Mouse (Mus musculus): ENCODE measurements at regions not wholly inside any gene's neighbourhood (a gene's known extent, or its start where the extent isn't known, plus 50 kb on each side); places are given as distances from the start of the nearest gene placed in this dataset.

DNA sequence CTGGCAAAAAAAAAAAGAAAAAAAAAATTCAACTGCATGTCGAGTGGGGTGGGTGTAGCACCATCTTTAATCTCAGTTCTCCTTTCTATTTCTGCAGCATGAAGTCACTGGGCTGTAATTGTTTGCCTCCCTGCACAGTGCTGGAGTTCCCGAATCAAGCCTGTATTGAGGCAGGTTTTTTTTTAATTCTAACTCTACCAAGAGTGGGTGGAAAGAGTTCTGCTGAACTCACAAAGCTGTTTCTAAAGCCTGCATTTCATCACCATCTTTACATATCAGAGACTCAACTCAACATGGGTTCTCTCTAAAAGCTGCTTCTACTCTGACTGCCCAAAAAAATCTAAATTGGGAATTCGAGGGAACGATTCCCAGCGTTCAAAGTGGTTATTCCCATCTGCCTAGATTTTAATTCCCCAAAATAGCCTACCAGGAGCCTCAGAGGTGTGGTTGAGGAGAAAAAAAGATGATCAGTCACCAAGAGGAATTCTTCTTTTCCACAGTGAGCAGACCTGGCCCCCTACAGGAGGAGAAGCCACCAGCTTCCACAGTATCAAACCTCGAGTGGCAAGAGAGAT lies 160.4 kb upstream of the Cdh5 start:
- in situ Hi-C loops (cut with MboI, MseI): no loop called here

DNA sequence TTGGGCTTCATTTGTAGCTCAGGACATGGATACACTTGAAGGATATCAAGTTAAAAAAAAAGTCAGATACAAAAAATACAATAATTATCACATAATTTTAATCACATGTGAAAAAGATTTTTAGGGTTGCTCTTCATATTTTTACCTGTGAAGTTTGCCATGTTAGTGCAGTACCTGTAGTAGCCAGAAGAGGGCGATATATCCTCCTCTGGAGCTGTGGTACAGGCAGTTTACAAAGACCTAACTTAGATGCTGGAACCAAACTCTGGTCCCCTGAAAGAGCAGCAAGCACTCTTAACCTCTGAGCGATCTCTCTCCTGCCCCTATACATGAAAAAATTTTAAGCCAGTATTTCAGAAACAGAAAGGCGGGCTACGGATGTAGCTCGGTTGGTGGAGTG lies 153.0 kb upstream of the Cdh5 start:
- in situ Hi-C loops (cut with MboI, MseI): no loop called here

DNA sequence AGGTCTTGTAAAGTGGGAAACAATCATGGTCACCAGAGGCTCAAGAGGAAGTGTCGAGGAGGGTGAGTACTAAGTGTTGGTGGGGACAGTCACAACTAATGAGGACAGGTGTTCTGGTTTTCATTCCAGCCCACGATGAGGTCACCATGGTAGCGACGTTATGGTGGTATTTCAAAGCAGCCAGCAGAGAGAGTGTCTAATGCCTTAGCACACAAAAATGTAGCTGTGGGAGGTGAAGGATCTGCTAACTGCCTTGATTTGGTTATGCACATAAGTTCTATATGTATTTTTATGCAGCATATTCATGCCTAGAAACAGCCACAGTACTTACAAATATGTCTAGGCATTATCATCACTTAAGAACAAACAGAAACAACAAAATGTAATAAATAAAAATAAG lies 151.0 kb upstream of the Cdh5 start:
- in situ Hi-C loops (cut with MboI, MseI): loop anchor here (25.0 kb wide), 1 partner anchor 812 kb away; no protein-coding TSS in a partner anchor

DNA sequence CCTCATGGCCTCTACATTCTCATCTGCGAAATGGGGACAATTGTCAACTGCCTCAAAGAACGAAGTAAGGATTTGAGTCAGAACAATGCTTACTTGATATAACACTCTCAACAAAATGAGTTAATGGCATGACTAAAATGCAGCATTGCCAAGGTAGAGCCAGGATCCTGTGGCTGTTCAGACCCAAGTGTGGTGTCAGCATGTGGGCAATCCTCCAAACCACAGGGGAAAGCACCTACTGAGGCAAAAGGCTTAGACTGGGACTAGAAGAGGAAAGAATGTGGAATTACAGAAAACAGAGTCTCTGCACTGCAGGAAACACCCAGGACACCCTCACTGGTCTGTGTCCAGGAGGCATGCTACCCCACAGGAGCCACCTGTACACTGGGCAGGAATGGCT lies 147.8 kb upstream of the Cdh5 start:
- in situ Hi-C loops (cut with MboI, MseI): loop anchor here (25.0 kb wide), 1 partner anchor 809 kb away; no protein-coding TSS in a partner anchor

DNA sequence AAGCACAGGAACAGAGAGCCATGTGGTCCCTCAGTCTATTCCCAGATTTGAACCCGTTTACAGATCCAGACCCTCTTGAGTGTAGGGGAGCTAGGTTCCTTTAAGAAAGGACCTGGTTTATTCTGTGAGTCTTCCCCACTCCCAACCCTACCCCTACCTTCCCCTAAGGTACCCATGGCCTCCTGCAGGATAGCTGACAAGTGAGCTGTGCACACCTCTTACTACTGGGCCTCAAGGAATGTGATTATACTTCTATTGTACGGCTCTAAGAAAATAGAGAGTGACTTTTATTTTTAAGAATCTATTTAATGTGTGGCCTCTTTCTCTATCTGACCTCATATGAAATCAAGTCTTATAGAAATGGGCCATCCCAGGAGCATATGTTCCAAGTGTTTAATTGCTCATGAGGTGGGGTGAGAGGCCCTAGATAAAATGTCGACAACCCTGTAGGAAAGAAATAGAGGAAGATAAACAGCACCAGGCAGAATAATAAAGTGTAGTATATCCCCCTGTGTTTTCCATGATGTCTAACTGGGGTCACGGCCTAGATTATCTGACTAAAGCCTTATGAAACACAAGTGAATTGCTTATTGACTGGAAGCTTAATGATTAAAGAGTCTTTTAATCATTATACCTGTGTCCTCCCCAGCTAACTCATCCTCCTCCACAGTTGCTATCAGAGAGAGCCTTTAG lies 145.7 kb upstream of the Cdh5 start:
- in situ Hi-C loops (cut with MboI, MseI): loop anchor here (25.0 kb wide), 1 partner anchor 807 kb away; no protein-coding TSS in a partner anchor

DNA sequence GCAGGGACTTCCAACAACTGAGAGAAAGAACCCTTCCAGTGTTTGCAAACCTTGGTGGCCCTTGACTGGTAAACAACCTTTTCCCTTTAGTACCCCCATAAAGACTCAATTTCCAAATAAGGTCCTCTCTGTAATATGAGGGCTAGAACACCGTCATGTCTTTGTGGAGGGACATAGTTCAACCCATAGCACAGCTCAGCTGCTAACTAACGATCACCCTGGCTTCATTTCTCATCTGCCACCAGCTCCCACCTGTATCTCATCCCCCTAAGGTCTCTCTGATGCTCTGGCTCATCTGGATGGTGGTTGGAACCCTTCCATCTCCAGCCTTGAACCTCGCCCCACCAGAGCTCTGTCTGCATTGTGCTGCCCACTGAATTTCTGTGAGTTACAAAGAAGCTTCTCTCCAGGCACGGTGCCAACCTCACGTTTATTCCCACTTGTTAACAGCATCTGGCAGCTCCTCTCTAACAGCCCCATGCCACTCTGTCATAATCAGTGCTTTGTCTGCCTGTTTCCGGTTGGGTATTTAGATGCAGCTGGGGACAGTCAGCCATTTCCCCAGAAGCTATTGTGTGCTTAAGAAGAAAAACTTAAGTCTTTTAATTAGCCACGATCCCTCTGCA lies 137.0 kb upstream of the Cdh5 start:
- in situ Hi-C loops (cut with MboI, MseI): loop anchor here (25.0 kb wide), 1 partner anchor 798 kb away; no protein-coding TSS in a partner anchor

DNA sequence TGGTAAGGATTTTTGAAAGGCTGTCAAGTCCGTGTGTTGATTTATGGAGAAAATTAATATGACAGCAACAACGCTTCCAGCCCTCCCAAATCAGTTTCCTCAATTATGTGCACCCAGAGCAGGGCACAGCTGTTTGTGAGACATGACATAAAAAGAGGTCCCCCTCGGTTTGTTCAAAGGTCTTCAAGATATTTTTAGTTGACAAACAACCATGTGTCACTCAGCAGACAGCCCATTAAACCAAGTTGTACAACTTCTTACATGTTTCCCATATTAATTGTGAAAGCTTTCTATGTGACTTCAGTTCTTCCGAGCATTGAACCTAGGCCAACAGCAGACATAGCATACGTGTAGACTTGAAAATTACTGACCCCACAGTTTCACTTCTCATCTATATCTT lies 131.5 kb upstream of the Cdh5 start:
- in situ Hi-C loops (cut with MboI, MseI): loop anchor here (25.0 kb wide), 1 partner anchor 792 kb away; no protein-coding TSS in a partner anchor

DNA sequence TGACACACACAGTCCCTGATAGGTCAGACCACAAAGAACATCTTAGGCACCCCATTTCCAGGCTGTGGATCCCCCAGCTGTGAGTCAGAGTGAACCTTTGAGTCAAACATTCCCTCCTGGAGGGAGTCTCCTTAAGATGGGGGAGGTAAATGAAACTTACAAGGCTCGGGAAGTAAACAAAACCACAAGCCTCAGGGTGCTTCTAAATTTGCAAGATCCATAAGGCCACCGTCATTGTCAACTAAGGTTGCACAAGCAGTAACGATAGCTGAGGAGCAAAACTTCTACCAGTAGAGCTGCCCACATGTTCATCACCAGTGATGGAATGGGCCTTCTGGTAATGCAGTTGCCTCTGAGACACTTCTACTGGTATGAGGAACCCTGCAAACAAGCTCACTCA lies 130.9 kb upstream of the Cdh5 start:
- in situ Hi-C loops (cut with MboI, MseI): loop anchor here (25.0 kb wide), 1 partner anchor 792 kb away; no protein-coding TSS in a partner anchor

DNA sequence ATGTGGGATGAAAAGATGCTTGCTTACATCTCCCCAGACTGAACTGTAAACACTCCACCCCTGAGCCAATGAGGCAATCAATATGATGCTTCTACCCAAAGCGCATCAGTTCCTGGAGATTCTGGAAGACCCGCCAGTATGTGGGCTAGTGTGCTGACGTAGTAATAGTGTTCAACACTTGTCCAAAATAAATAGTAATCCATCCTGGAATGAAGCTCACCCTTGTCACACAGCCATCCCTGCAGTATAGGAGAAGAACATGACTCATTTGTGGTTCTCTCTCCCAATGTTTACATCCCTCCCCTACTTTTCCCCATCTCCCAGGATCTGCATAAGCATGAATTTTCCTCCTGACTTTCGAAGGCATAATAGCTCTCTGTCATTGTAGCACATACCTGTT lies 130.5 kb upstream of the Cdh5 start:
- in situ Hi-C loops (cut with MboI, MseI): loop anchor here (25.0 kb wide), 1 partner anchor 791 kb away; no protein-coding TSS in a partner anchor

DNA sequence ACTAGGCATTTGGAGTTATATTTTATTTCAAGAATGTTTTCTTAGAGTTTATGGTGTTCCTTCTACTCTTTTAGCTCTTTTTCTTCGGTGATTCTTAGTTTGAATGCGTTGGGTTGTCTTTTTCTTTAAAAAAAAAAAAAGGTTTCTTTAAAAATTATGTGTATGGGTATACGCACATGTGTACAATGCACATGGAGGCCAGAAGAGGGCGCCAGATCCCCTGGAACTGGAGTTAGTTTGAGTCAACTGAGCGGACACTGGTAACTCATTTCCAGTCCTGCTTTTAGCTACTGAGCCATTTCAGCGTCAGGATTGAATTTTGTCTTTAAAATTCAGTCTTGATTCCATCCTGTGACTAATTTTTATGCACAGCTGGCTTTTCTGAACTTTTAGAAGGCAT lies 124.9 kb upstream of the Cdh5 start:
- in situ Hi-C loops (cut with MboI, MseI): no loop called here

DNA sequence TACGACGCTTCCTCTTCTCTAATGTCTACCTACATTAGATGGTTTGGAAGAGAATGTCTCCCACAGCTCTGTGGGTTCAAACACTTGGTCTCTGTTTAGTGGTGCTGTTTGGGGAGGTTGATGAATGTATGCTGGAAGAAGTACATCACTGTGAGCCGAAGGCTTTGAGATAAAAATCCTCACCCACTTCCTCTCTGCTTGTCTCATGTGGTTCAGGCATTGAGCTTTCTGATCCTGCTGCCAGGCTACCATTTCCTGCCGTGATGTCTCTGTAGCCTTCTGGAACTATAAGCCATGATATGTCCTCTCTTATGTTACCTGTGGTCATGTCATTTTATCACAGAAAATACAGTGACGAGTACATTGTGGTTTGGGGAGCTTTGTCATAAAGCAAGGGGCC lies 122.5 kb upstream of the Cdh5 start:
- in situ Hi-C loops (cut with MboI, MseI): no loop called here

DNA sequence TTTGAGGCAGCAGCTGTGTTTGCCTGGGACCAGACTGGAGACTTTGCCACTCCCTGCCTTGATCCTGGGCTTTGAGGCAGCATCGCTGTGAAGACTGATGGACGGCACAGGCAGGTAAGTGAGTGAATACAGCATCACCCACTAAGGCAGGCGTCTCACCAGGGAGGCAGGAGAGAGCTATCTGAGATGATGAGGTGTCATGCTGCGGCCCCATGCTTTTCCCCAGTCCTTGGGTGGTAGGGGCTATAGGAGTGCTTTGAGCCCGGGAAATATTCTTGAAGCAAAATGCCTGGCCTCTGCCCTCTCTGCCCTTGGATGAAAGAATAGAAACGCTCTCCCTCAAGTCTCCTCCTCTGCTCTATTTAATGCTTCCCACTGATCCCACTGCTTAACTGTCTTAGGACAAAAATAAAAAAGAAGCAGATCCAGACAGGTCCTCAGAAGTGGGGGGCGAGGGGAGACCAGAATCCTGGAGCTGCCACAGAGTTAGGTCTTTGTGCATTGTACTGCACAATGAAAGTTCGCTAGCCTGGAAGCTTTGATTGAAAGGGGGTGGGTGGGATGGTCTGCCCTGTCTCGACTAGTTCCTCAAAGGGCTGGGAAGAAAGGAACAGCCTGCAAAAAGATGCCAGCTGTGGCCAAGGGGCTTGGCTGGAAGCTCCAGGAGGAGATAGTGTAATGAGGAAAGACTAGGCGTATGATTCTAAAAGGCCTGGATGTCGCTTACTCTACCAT lies 117.4 kb upstream of the Cdh5 start:
- in situ Hi-C loops (cut with MboI, MseI): no loop called here

DNA sequence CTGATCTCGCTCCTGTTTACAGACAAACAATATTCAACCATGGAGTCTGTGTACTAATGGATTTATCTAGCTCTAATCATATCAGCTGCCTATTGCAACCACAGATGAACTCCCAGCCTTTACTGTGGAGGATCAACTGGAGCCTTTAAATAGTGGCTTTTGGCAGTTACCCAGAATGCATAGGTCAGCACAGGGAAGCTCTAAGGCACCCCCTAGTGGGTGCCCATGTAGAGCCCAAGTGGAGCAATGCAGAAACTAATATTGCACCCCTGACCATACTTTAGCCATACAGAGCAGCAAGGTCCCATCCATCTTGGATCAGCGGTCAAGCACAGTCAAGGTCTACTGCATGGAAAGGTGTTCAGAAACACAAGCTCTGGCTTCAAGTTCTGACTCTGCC lies 115.8 kb upstream of the Cdh5 start:
- in situ Hi-C loops (cut with MboI, MseI): no loop called here

DNA sequence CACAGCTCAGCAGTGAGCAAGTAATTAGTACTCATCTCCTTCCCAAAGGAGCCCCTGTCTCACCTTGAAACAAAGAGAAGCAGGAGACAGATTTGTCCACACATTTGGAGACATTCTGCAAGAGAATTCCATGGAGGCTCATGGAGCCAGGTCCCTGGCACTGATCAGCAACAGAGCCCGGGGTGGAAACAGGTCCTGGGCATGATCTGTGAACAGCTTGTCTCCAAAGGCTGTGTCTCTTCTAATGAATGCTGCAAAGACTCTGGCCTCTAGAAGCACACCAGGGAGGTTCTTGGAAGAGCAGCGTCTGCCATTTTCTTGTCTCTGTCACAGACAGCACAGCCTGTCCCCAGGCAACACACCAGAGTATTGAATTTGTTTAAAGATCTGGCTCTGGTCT lies 107.5 kb upstream of the Cdh5 start:
- in situ Hi-C loops (cut with MboI, MseI): no loop called here

DNA sequence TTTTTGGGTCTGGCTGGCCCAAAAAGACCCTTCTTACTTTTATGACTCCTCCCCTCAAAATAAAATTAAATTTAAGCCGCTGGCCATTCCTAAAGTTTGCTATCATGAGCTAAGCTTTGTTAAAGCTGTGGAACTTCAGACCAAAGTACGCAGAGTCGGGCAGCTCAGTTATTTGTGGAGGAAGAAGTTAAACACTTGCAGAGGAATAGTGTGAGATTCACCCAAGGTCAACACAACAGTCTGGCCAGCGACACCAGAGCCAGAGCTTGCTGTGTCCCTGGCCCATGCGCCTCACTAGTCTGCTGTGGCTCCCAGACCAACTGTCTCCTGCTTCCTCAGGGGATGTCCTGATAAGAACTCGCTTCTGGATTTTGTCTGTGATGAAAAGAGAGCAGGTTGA lies 103.3 kb upstream of the Cdh5 start:
- in situ Hi-C loops (cut with MboI, MseI): no loop called here

DNA sequence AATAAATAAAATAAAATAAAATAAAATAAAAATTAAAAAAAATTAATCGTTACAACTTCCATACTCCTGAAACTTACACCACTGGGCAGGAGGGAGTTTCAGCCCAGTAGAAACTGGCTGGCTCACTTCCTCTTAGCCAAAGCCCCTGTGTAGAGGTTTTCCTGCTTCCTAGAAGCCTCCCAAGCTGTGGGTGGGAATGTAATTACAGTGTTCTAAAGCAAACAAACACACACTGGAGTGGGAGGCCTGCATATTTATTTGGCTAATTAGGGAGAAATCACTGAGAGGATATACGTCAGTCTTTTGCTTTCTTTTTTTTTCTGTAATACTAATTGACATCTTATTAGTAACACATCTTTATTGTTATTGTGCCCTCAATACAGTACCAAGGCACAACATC lies 94.2 kb upstream of the Cdh5 start:
- in situ Hi-C loops (cut with MboI, MseI): loop anchor here (10.0 kb wide), 1 partner anchor 658 kb away; no protein-coding TSS in a partner anchor

DNA sequence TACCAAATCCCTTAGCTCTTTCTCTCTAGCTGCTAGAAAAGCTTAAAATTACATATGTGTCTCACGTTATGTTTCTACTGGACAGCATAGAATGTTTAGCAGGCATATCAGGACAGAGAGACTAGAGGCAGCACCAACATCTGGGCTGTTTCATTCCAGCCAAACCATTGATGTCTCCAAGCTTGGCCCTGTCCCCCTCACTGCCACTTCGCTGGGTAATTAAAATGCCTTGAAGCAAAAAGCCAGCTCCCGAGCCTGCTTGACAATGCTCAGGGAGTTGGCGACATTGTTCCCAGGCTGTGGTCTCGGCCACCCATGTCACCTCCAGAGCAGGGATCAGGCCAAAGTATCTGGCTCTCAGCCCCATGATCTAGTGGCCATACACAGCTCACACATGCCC lies 92.7 kb upstream of the Cdh5 start:
- in situ Hi-C loops (cut with MboI, MseI): loop anchor here (10.0 kb wide), 1 partner anchor 656 kb away; no protein-coding TSS in a partner anchor

DNA sequence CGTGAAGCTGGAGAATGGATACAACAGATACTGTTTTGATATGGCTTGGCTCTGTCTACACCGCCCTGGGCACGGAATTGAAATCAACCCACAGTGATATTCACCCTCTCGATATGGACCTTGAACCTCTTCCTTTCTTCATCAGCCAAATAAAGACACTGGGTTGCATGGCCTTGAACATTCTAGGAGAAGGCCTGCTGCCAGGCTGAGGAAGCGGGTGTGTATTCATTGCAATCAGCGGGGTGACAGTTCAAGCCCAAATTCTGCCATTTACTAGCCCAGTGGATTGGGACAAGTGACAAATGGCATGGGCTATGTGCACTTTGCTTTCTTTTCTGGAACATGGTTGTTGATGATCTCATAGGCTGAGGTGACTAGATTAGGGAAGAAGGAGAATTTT lies 92.1 kb upstream of the Cdh5 start:
- in situ Hi-C loops (cut with MboI, MseI): loop anchor here (10.0 kb wide), 1 partner anchor 655 kb away; no protein-coding TSS in a partner anchor

DNA sequence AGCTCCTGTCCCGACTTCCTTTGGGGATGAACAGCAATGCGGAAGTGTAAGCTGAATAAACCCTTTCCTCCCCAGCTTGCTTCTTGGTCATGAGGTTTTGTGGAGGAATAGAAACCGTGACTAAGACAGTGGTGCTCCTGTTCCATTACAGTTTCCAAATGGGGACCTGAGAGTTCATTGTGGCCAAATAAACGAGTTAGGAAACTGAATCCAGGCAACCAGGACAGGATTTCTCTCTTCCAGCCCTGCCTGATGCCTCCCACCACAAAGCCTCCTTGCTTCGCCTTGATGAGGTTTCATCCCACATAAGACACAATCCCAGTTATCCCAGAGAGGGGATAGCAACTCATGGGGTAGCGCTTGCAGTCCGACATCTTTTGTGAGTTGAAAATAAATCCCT lies 79.2 kb upstream of the Cdh5 start:
- in situ Hi-C loops (cut with MboI, MseI): no loop called here

DNA sequence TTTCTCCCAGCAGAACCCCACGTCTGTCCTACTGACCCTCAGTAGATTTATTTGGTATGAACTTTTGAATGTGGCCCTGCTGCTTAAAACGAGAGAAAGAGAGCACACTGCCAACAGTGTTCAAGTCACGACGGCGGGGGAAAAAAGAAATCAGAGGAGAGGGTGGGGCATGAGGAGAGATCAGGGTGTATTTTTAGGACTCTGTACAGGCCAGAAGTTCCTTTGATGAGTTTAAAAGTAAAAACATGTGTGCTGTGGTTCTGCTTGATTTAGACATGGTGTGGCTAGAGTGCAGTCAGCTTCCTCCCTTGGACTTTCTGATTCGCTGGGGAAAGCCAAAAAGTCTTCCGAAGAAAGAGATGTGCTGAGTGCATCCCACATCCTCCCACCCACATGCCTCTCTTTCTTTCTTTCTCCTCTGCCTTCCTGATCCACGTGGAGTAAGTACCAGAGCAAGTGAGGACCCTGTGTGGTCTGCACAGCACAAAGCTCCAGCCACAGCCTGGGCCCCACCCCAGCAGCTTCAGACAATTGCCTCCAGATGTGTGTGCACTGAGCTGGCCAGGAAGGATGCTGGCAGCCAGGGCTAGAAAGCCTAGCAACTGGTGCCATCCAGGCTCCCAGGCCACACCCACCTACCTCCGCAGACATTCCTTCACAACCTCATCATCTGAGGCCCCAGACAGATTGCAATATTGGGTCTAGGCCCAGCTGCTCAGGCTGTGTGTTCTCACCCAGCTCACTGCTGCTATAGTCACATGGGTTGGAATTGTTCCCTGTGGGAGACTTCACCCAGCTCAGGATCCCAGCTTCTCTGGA lies 78.5 kb upstream of the Cdh5 start:
- in situ Hi-C loops (cut with MboI, MseI): no loop called here

DNA sequence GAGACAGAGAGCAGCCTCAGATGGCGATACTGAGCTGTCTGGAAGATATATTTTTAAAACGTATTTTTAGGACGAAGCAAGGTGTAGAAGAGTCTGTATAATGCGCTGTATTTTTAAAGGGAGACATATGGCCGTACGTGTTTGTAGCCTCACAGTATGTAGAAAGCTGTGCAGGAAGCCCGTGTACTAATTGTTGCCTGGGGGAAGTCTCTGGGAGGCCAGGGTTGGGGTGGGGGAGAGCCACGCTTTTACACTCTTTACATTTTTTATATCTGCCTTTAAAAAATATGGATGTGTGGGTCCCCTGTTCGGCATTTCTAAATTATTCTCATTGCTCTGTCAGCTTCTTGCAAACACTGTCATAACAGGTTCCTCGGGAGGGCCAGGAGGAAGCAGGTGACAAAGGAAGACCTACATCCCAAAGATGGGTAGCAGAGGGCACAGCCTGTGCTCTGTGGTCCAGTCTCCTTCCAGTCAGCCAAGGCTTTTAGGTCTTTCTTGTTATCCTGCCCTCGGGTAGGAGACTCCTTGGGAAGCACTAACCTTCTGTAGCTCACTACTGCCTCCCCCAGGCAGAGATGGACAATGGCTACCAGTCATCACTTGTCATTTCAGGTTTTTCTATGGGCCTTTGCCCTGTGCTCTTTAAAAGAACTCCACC lies 74.1 kb upstream of the Cdh5 start:
- in situ Hi-C loops (cut with MboI, MseI): no loop called here

Measured in T-helper 2 cell (primary cell).